Mouse (Mus musculus): ENCODE measurements around the gene Tube1. TPM values are rescaled to one million over a fixed set of nuclear protein-coding genes. Genes with fewer than 3 reads are reported as not detected.

Tube1 gene
- polyA plus RNA-seq, 1 experiment from 2014 or later: 20.5 TPM

GRCm38 (mm10) chr10:39165632-39166115 is 31.9 kb downstream of the Tube1 start:
- Histone ChIP-seq H3K4me2 (peak overlapping the region; percentile 47), H3K9ac (peak overlapping the region; percentile 43; the same call in 1 of the 2 replicates), H3K4me1 (ENCODE audit: insufficient read depth) (no peaks in the 10 kb centered on the region; the same call in 1 of the 2 replicates), H3K36me3 (ENCODE audit: insufficient read depth) (no peaks in the 10 kb centered on the region), H3K27ac (ENCODE audit: low read depth) (peak overlapping the region; percentile 76), H3K27me3 (ENCODE audit: insufficient read depth, low read length) (no peaks in the 10 kb centered on the region), H3K9me3 (ENCODE audit: low read depth, low read length) (no peaks in the 10 kb centered on the region), H3K4me3 (ENCODE audit: low read depth, low read length) (peak overlapping the region; percentile 21)
- DNase-seq (peak; percentile 84), ATAC-seq (ENCODE audit: insufficient read depth) (peak; percentile 10; the same call in 1 of the 2 replicates)
- WGBS: 18% methylated on average over 11 of the region's 11 CpGs
- no peak for TF ChIP-seq CTCF (IDR thresholded peaks at IDR 0.05; ENCODE audit: low read depth)

- ATAC-seq (ENCODE audit: insufficient read depth): no peak
- WGBS: 60% methylated on average over 11 of the region's 11 CpGs
- H3K4me3 ChIP-seq (ENCODE audit: low read depth, low read length): no peak overlapping the region
- H3K4me2 ChIP-seq: no peak overlapping the region
- peaks cover 8% of the 10 kb centered on the region for H3K4me1 ChIP-seq (ENCODE audit: insufficient read depth)
- no peaks in the 10 kb centered on the region for H3K27me3 ChIP-seq (ENCODE audit: insufficient read depth, low read length)
- H3K9ac ChIP-seq: no peak overlapping the region
- H3K27ac ChIP-seq (ENCODE audit: low read depth): no peak overlapping the region
- DNase-seq: no peak
- no peaks in the 10 kb centered on the region for H3K9me3 ChIP-seq (ENCODE audit: low read depth, low read length)
- H3K36me3 ChIP-seq (ENCODE audit: insufficient read depth): no peaks in the 10 kb centered on the region
- no peak for TF ChIP-seq CTCF (IDR thresholded peaks at IDR 0.05; ENCODE audit: low read depth)
These were observed 33.8 kb downstream of the Tube1 start for GRCm38 (mm10) chr10:39167611-39168010.

DNA sequence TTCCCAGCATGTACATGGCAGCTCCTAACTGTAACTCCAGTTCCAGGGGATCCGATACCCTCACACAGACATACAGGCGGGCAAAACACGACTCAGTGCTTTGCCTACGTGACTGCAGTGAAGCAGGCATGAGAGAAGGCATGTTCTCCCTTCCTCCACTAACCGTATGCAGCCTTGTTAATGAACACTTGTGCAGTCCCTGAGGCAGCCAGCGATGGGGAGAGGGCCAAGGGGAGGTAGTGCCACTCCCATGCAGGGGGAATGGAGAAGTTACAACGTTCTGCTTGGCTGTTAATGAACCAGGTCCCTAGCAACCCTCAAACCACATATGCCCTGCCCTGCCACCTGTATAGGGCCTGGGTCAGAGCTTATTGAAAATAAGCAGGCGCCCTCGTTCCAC is 35.9 kb downstream of the Tube1 start:
- ATAC-seq (ENCODE audit: insufficient read depth) (no peak), DNase-seq (no peak)
- H3K4me3 ChIP-seq (ENCODE audit: low read depth, low read length): no peak overlapping the region
- no peaks in the 10 kb centered on the region for H3K36me3 ChIP-seq (ENCODE audit: insufficient read depth)
- H3K9ac ChIP-seq: no peak overlapping the region
- H3K4me2 ChIP-seq: no peak overlapping the region; the same call in 1 of the 2 replicates
- 53% methylated on average over 9 of the region's 9 CpGs for WGBS
- no peak overlapping the region for H3K27ac ChIP-seq (ENCODE audit: low read depth)
- H3K27me3 ChIP-seq (ENCODE audit: insufficient read depth, low read length): no peaks in the 10 kb centered on the region
- no peak for TF ChIP-seq CTCF (IDR thresholded peaks at IDR 0.05; ENCODE audit: low read depth)
- H3K9me3 ChIP-seq (ENCODE audit: low read depth, low read length): no peaks in the 10 kb centered on the region
- H3K4me1 ChIP-seq (ENCODE audit: insufficient read depth): peaks cover 19% of the 10 kb centered on the region

GRCm38 (mm10) chr10:39170181-39170580 is 36.4 kb downstream of the Tube1 start:
- Histone ChIP-seq H3K4me3 (ENCODE audit: low read depth, low read length) (no peak overlapping the region), H3K27ac (ENCODE audit: low read depth) (no peak overlapping the region), H3K9ac (no peak overlapping the region), H3K4me1 (ENCODE audit: insufficient read depth) (peaks cover 20% of the 10 kb centered on the region), H3K4me2 (no peak overlapping the region; the same call in 1 of the 2 replicates), H3K9me3 (ENCODE audit: low read depth, low read length) (no peaks in the 10 kb centered on the region), H3K36me3 (ENCODE audit: insufficient read depth) (no peaks in the 10 kb centered on the region), H3K27me3 (ENCODE audit: insufficient read depth, low read length) (no peaks in the 10 kb centered on the region)
- 10% methylated on average over 8 of the region's 8 CpGs for WGBS
- DNase-seq: peak; percentile 80
- no peak for ATAC-seq (ENCODE audit: insufficient read depth)
- TF ChIP-seq CTCF (IDR thresholded peaks at IDR 0.05; ENCODE audit: low read depth): peak; percentile 86

DNA sequence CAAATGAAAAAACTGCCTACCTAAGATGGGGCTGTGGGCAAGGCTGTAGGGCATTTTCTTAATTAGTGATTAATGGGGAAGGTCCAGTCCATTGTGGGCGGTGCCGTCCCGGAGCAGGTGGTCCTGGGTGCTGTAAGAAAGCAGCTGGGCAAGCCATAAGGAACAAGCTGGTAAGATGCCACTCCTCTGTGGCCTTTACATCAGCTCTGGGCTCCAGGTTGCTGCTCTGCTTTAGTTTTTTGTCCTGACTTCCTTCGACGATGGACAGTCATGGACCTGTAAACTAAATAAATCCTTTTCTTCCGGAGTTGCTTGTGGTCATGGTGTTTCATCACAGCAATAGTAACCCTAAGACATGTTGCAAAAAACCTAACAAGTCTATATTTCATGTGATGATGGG is 36.9 kb downstream of the Tube1 start:
- Histone ChIP-seq H3K36me3 (ENCODE audit: insufficient read depth) (no peaks in the 10 kb centered on the region), H3K9ac (no peak overlapping the region), H3K27me3 (ENCODE audit: insufficient read depth, low read length) (no peaks in the 10 kb centered on the region), H3K27ac (ENCODE audit: low read depth) (no peak overlapping the region), H3K9me3 (ENCODE audit: low read depth, low read length) (no peaks in the 10 kb centered on the region), H3K4me1 (ENCODE audit: insufficient read depth) (peaks cover 21% of the 10 kb centered on the region), H3K4me3 (ENCODE audit: low read depth, low read length) (no peak overlapping the region), H3K4me2 (peak overlapping the region; percentile 71)
- DNase-seq: no peak
- WGBS: 17% methylated on average over 6 of the region's 6 CpGs
- ATAC-seq (ENCODE audit: insufficient read depth): peak; percentile 6; the same call in 1 of the 2 replicates
- TF ChIP-seq CTCF (IDR thresholded peaks at IDR 0.05; ENCODE audit: low read depth): no peak

DNA sequence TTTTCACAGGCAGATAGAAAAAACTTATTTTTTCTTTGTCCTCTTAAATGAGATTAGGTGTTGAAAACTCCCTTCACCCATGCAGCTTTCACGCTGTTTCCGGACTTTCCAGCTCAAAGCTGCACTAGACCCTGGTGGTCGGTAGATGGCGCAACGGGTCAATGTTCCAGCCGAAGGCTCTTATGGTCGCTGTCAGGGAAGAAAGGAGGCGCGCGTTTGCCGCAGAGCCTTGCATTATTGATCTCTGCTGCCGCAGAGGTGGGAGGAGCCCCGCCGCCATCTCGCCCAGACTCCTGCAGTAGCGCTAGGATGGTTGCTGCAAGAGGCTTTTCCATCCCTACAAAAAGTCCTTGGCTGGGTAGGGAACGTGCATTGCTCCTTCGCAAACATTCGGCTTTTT is 37.4 kb downstream of the Tube1 start:
- Histone ChIP-seq H3K4me3 (ENCODE audit: low read depth, low read length) (peak overlapping the region; percentile 39), H3K27me3 (ENCODE audit: insufficient read depth, low read length) (no peaks in the 10 kb centered on the region), H3K27ac (ENCODE audit: low read depth) (peak overlapping the region; percentile 88), H3K9me3 (ENCODE audit: low read depth, low read length) (no peaks in the 10 kb centered on the region), H3K9ac (peak overlapping the region; percentile 30), H3K4me1 (ENCODE audit: insufficient read depth) (peaks cover 21% of the 10 kb centered on the region), H3K4me2 (peak overlapping the region; percentile 71), H3K36me3 (ENCODE audit: insufficient read depth) (no peaks in the 10 kb centered on the region)
- under 1% methylated on average over 19 of the region's 19 CpGs for WGBS
- TF ChIP-seq CTCF (IDR thresholded peaks at IDR 0.05; ENCODE audit: low read depth): peak; percentile 96
- DNase-seq: peak; percentile 96
- peak; percentile 92 for ATAC-seq (ENCODE audit: insufficient read depth)

DNA sequence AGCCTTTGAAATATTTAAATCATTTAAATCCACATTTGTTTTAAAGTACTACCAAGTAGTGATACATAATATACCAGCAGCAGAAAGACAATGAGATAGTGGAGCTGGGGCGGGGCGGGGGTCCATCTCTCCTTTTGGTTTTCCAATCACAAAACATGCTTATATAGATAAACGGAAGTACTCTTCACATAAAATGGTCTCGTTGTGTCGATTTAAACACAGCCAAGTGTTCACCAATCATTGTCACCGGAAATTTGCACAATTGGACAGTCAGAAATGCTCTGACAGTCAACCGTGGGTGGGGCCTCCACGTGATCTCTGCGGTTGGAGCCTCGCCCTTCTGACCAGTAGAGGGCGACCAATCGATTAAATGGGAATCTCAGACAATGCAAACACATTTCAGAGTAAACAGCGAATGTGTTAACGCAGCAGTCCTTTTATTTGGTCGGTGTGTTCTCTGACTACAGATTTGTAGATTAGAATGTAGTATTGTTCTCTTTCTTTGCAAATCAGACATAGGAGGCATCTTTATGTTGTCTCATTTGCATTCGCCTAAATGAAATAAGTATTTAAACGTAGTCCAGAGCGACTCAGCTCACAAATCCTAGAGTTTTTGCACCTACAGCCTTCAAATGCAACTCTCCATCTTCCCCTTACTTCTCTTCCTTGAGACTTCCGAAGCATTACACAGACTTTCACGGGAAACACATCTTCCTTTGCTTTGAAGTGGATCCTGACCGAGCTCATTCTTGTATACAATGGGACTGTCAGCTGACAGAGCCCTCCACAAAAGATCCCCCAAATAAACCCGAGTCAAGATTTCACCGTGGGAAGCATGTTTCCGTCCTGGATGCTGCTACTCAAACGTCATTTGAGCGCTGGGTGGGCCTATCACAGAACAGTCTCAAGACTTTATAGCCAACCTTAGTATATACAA is 38.1 kb downstream of the Tube1 start:
- Histone ChIP-seq H3K4me1 (ENCODE audit: insufficient read depth) (peaks cover 21% of the 10 kb centered on the region), H3K9me3 (ENCODE audit: low read depth, low read length) (no peaks in the 10 kb centered on the region), H3K4me2 (peak overlapping the region; percentile 71), H3K36me3 (ENCODE audit: insufficient read depth) (no peaks in the 10 kb centered on the region), H3K9ac (peak overlapping the region; percentile 30), H3K27me3 (ENCODE audit: insufficient read depth, low read length) (no peaks in the 10 kb centered on the region), H3K4me3 (ENCODE audit: low read depth, low read length) (peak overlapping the region; percentile 39), H3K27ac (ENCODE audit: low read depth) (peak overlapping the region; percentile 88)
- TF ChIP-seq CTCF (IDR thresholded peaks at IDR 0.05; ENCODE audit: low read depth): peak; percentile 85
- ATAC-seq (ENCODE audit: insufficient read depth) (peak; percentile 61), DNase-seq (peak; percentile 97)
- WGBS: 11% methylated on average over 26 of the region's 26 CpGs

Data from lung, embryonic 14.5 days (tissue).